Comparison of ENCODE assay signal across 25 mouse cellular contexts in the genomic region with DNA sequence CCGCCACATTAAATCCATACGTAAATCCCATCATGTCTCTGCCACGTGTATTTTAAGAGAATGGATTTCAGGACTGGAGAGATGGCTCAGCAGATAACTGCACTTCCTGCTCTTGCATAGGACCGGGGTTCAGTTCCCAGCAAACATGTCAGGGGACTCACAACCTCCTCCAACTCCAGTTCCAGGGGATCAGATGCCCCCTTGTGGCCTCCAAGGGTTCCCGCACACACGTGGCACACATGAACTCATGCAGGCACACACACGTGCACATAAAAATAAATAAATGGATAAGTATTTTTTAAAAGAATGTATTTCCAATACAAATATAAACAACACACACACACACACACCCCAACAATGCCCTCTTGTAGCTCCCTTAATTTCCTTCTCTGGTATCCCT. TPM values are rescaled to one million over a fixed set of nuclear protein-coding genes. Genes with fewer than 3 reads are reported as not detected.
DNase-seq lines count a peak whose midpoint lies in the region; ATAC-seq and TF ChIP-seq lines count a peak whose summit lies in the region.
"Had no signal": no experiment of that assay in that cellular context is flagged by ENCODE, and none has a peak within 500 bp of the region (broad histone marks: within the 10 kb centered on the region; RNA-seq: fewer than 3 reads in every experiment).

No protein-coding gene starts in this region.

- H3K4me2 ChIP-seq in hindbrain, postnatal 0 days (ENCODE audit: low read depth, low read length) = no peak overlapping the region
- H3K4me2 ChIP-seq in hindbrain, embryonic 13.5 days = no peak overlapping the region
- H3K4me2 ChIP-seq in liver, postnatal 0 days (ENCODE audit: low read depth, low read length) = no peak overlapping the region
- H3K4me2 ChIP-seq: forebrain, embryonic 12.5 days; limb, embryonic 15.5 days; lung, embryonic 15.5 days had no signal

- H3K4me1 ChIP-seq in hindbrain, postnatal 0 days (ENCODE audit: insufficient read depth, low read length) = no peaks in the 10 kb centered on the region
- no peaks in the 10 kb centered on the region for H3K4me1 ChIP-seq in hindbrain, embryonic 13.5 days (replicated peaks)
- H3K4me1 ChIP-seq in liver, adult 2 months (ENCODE audit: control insufficient read depth, insufficient read depth, low read length) = peaks cover 9% of the 10 kb centered on the region; the same call in 1 of the 2 replicates
- no peaks in the 10 kb centered on the region for H3K4me1 ChIP-seq in liver, postnatal 0 days (ENCODE audit: insufficient read depth)
- H3K4me1 ChIP-seq in ES-Bruce4 (ENCODE audit: control insufficient read depth, insufficient read depth, low read length) = peaks cover 1% of the 10 kb centered on the region

- no peaks in the 10 kb centered on the region for H3K27me3 ChIP-seq in hindbrain, postnatal 0 days (ENCODE audit: insufficient read depth, low read length)
- H3K27me3 ChIP-seq in hindbrain, embryonic 13.5 days = no peaks in the 10 kb centered on the region
- H3K27me3 ChIP-seq in liver, adult 2 months (ENCODE audit: control insufficient read depth, insufficient read depth, low read length) = no peaks in the 10 kb centered on the region
- no peaks in the 10 kb centered on the region for H3K27me3 ChIP-seq in liver, postnatal 0 days (ENCODE audit: insufficient read depth, low read length)
- no peaks in the 10 kb centered on the region for H3K27me3 ChIP-seq in ES-Bruce4 (ENCODE audit: control insufficient read depth, insufficient read depth, low read length, poor library complexity, severe bottlenecking)
- H3K27me3 ChIP-seq: forebrain, embryonic 12.5 days; limb, embryonic 15.5 days; lung, embryonic 15.5 days; megakaryocyte, embryonic 14.5 days had no signal

- H3K27ac ChIP-seq in hindbrain, postnatal 0 days = no peak overlapping the region
- no peak overlapping the region for H3K27ac ChIP-seq in hindbrain, embryonic 13.5 days
- no peak overlapping the region for H3K27ac ChIP-seq in liver, adult 2 months (replicated peaks; ENCODE audit: insufficient read depth, low read depth, low read length)
- H3K27ac ChIP-seq in liver, postnatal 0 days (ENCODE audit: low read depth) = no peak overlapping the region
- H3K27ac ChIP-seq in ES-Bruce4 (ENCODE audit: insufficient read depth, low read length) = no peak overlapping the region
- H3K27ac ChIP-seq: forebrain, embryonic 12.5 days; limb, embryonic 15.5 days; lung, embryonic 15.5 days had no signal

- H3K9ac ChIP-seq in hindbrain, postnatal 0 days (replicated peaks; ENCODE audit: low read length) = no peak overlapping the region
- H3K9ac ChIP-seq in hindbrain, embryonic 13.5 days = no peak overlapping the region
- no peak overlapping the region for H3K9ac ChIP-seq in liver, adult 2 months (ENCODE audit: low read depth, low read length)
- H3K9ac ChIP-seq in liver, postnatal 0 days (replicated peaks) = no peak overlapping the region
- H3K9ac ChIP-seq in ES-Bruce4 (ENCODE audit: low read depth, poor library complexity, severe bottlenecking) = no peak overlapping the region
- H3K9ac ChIP-seq: forebrain, embryonic 12.5 days; limb, embryonic 15.5 days; lung, embryonic 15.5 days had no signal

- TF ChIP-seq EP300 in liver, postnatal 0 days (IDR thresholded peaks at IDR 0.05; ENCODE audit: low read depth) = no peak
- TF ChIP-seq EP300 in ES-Bruce4 (IDR thresholded peaks at IDR 0.05; ENCODE audit: insufficient read depth, low read depth, low read length) = no peak

- WGBS in hindbrain, postnatal 0 days = 95% methylated on average over 7 of the region's 7 CpGs
- WGBS in hindbrain, embryonic 13.5 days = 96% methylated on average over 7 of the region's 7 CpGs
- WGBS in liver, adult 2 months = 96% methylated on average over 7 of the region's 7 CpGs
- WGBS in liver, postnatal 0 days (ENCODE audit: insufficient replicate concordance) = 90% methylated on average over 7 of the region's 7 CpGs

- no peak overlapping the region for H3K4me3 ChIP-seq in hindbrain, postnatal 0 days (ENCODE audit: low read length)
- no peak overlapping the region for H3K4me3 ChIP-seq in hindbrain, embryonic 13.5 days
- H3K4me3 ChIP-seq in liver, adult 2 months (ENCODE audit: insufficient read depth, low read depth, low read length) = no peak overlapping the region
- H3K4me3 ChIP-seq in liver, postnatal 0 days (ENCODE audit: low read depth, low read length) = no peak overlapping the region
- no peak overlapping the region for H3K4me3 ChIP-seq in ES-Bruce4 (ENCODE audit: low read depth, low read length)
- H3K4me3 ChIP-seq: forebrain, embryonic 12.5 days; limb, embryonic 15.5 days; lung, embryonic 15.5 days had no signal

- no peak for DNase-seq in hindbrain, postnatal 0 days (ENCODE audit: low spot score)
- DNase-seq in liver, adult 2 months (ENCODE audit: extremely low read depth, low read depth, low spot score) = no peak
- DNase-seq in liver, postnatal 0 days = no peak
- peak; percentile 69 for DNase-seq in R1 (ENCODE audit: low read depth, low spot score)
- no peak for DNase-seq in thymus, postnatal 36 days
- DNase-seq: adrenal gland, postnatal 25 days; cerebellum, adult 11-12 months; gastrocnemius, postnatal 14 days; kidney, adult 8-10 months; layer of hippocampus, postnatal 36 days; midbrain, embryonic 14.5 days; thymus, postnatal 14 days had no signal

- peak; percentile 28; the same call in 1 of the 2 replicates for TF ChIP-seq CTCF in hindbrain, postnatal 0 days (IDR thresholded peaks at IDR 0.05; ENCODE audit: low read depth)
- peak; percentile 12; the same call in 1 of the 2 replicates for TF ChIP-seq CTCF in liver, adult 2 months (IDR thresholded peaks at IDR 0.05; ENCODE audit: low read depth, low read length)
- no peak for TF ChIP-seq CTCF in liver, postnatal 0 days (IDR thresholded peaks at IDR 0.05; ENCODE audit: low read depth)
- peak; percentile 16 for TF ChIP-seq CTCF in ES-Bruce4 (IDR thresholded peaks at IDR 0.05; ENCODE audit: low read depth, low read length)

- no peaks in the 10 kb centered on the region; the same call in 1 of the 2 replicates for H3K79me2 ChIP-seq in liver, adult 2 months (ENCODE audit: control insufficient read depth, insufficient read depth, low read length)

- H3K36me3 ChIP-seq in hindbrain, postnatal 0 days (ENCODE audit: insufficient read depth, low read length) = peaks cover 15% of the 10 kb centered on the region; the same call in 1 of the 2 replicates
- no peaks in the 10 kb centered on the region; the same call in 1 of the 2 replicates for H3K36me3 ChIP-seq in hindbrain, embryonic 13.5 days
- H3K36me3 ChIP-seq in liver, adult 2 months (ENCODE audit: control insufficient read depth, insufficient read depth, low read length) = peaks cover 32% of the 10 kb centered on the region
- peaks cover 12% of the 10 kb centered on the region; the same call in 1 of the 2 replicates for H3K36me3 ChIP-seq in liver, postnatal 0 days (replicated peaks; ENCODE audit: insufficient read depth, low read length)
- H3K36me3 ChIP-seq in ES-Bruce4 (ENCODE audit: control insufficient read depth, insufficient read depth, low read length, poor library complexity, severe bottlenecking) = peaks cover 3% of the 10 kb centered on the region; the same call in 1 of the 2 replicates

- TF ChIP-seq POLR2A in liver, adult 2 months (IDR thresholded peaks at IDR 0.05; ENCODE audit: extremely low read depth, insufficient read depth, low read length) = no peak
- TF ChIP-seq POLR2A in ES-Bruce4 (IDR thresholded peaks at IDR 0.05; ENCODE audit: insufficient read depth, low read length) = no peak

- no peaks in the 10 kb centered on the region for H3K9me3 ChIP-seq in hindbrain, postnatal 0 days (ENCODE audit: low read length)
- no peaks in the 10 kb centered on the region for H3K9me3 ChIP-seq in hindbrain, embryonic 13.5 days
- H3K9me3 ChIP-seq in liver, postnatal 0 days (ENCODE audit: low read length) = no peaks in the 10 kb centered on the region
- no peaks in the 10 kb centered on the region for H3K9me3 ChIP-seq in ES-Bruce4 (replicated peaks; ENCODE audit: control insufficient read depth, insufficient read depth, low read length, poor library complexity, severe bottlenecking)
- H3K9me3 ChIP-seq: forebrain, embryonic 12.5 days; limb, embryonic 15.5 days; lung, embryonic 15.5 days; megakaryocyte, embryonic 14.5 days had no signal

- ATAC-seq in hindbrain, postnatal 0 days = no peak
- ATAC-seq in hindbrain, embryonic 13.5 days (ENCODE audit: low FRiP score) = no peak
- ATAC-seq in liver, postnatal 0 days = no peak

RNA-seq across cellular contexts. Expression of gene Cfap97d1, which starts 7.1 kb away (rescaled TPM):
- total RNA-seq in hindbrain, postnatal 0 days (2014; rRNA removed) = not detected in 2 replicates
- polyA plus RNA-seq in hindbrain, postnatal 0 days (2015; fragmentation: Nextera tagmentation; extraction: Ambion mirVana) = not detected in 2 replicates
- polyA plus RNA-seq in hindbrain, embryonic 13.5 days (2015; fragmentation: Nextera tagmentation; extraction: Ambion mirVana) = not detected in 2 replicates
- total RNA-seq in liver, adult 2 months (2014; rRNA removed) = not detected in 2 replicates
- polyA plus RNA-seq in liver, adult 2 months (2012; rRNA removed) = not detected in 2 replicates
- polyA plus RNA-seq in liver, postnatal 0 days (2015; fragmentation: Nextera tagmentation; extraction: Ambion mirVana) = 0.19 TPM in 1 of 2 replicates, not detected in the other
- not detected in 2 replicates for polyA plus RNA-seq in ES-Bruce4 (2011; ENCODE audit: insufficient read depth, insufficient read length, low read depth, missing spikeins)
- total RNA-seq: adrenal gland, postnatal 25 days; ES-E14; gastrocnemius, postnatal 14 days; hematopoietic stem cell, adult 5-6 weeks; layer of hippocampus, postnatal 36 days; left cerebral cortex, postnatal 36 days; neutrophil, adult 5-6 weeks had no signal
- polyA plus RNA-seq: cortical plate, adult 2 months; embryonic facial prominence, embryonic 11.5 days; forebrain, embryonic 12.5 days; heart, embryonic 16.5 days; limb, embryonic 15.5 days; lung, embryonic 15.5 days; midbrain, embryonic 14.5 days had no signal

RNA-seq across cellular contexts. Expression of gene Dusp3, which starts 9.9 kb away (rescaled TPM):
- total RNA-seq in hindbrain, postnatal 0 days (2014; rRNA removed) = 52.0 and 80.7 TPM in 2 replicates
- polyA plus RNA-seq in hindbrain, postnatal 0 days (2015; fragmentation: Nextera tagmentation; extraction: Ambion mirVana) = 44.7 and 45.2 TPM in 2 replicates
- 15.4 and 16.0 TPM in 2 replicates for polyA plus RNA-seq in hindbrain, embryonic 13.5 days (2015; fragmentation: Nextera tagmentation; extraction: Ambion mirVana)
- total RNA-seq in liver, adult 2 months (2014; rRNA removed) = 15.8 and 21.7 TPM in 2 replicates
- polyA plus RNA-seq in liver, adult 2 months (2012; rRNA removed) = 38.7 and 40.0 TPM in 2 replicates
- polyA plus RNA-seq in liver, postnatal 0 days (2015; fragmentation: Nextera tagmentation; extraction: Ambion mirVana) = 18.4 and 22.7 TPM in 2 replicates
- polyA plus RNA-seq in ES-Bruce4 (2011; ENCODE audit: insufficient read depth, insufficient read length, low read depth, missing spikeins) = 11.9 and 13.3 TPM in 2 replicates

RNA-seq across cellular contexts. Expression of gene Sost, which starts 10.1 kb away (rescaled TPM):
- 0.22 TPM in 1 of 2 replicates, not detected in the other for total RNA-seq in hindbrain, postnatal 0 days (2014; rRNA removed)
- polyA plus RNA-seq in hindbrain, postnatal 0 days (2015; fragmentation: Nextera tagmentation; extraction: Ambion mirVana) = 0.14 and 0.16 TPM in 2 replicates
- polyA plus RNA-seq in hindbrain, embryonic 13.5 days (2015; fragmentation: Nextera tagmentation; extraction: Ambion mirVana) = 0.42 TPM in 1 of 2 replicates, not detected in the other
- not detected in 2 replicates for total RNA-seq in liver, adult 2 months (2014; rRNA removed)
- 0.04 and 0.10 TPM in 2 replicates for polyA plus RNA-seq in liver, adult 2 months (2012; rRNA removed)
- polyA plus RNA-seq in liver, postnatal 0 days (2015; fragmentation: Nextera tagmentation; extraction: Ambion mirVana) = not detected in 2 replicates
- not detected in 2 replicates for polyA plus RNA-seq in ES-Bruce4 (2011; ENCODE audit: insufficient read depth, insufficient read length, low read depth, missing spikeins)
- total RNA-seq: adrenal gland, postnatal 25 days; ES-E14; gastrocnemius, postnatal 14 days; hematopoietic stem cell, adult 5-6 weeks; layer of hippocampus, postnatal 36 days; neutrophil, adult 5-6 weeks had no signal
- polyA plus RNA-seq: embryonic facial prominence, embryonic 11.5 days; midbrain, embryonic 14.5 days had no signal

RNA-seq across cellular contexts. Expression of gene Mpp3, which starts 51.3 kb away (rescaled TPM):
- total RNA-seq in hindbrain, postnatal 0 days (2014; rRNA removed) = 73.5 and 81.3 TPM in 2 replicates
- polyA plus RNA-seq in hindbrain, postnatal 0 days (2015; fragmentation: Nextera tagmentation; extraction: Ambion mirVana) = 53.8 and 54.1 TPM in 2 replicates
- 43.5 and 45.9 TPM in 2 replicates for polyA plus RNA-seq in hindbrain, embryonic 13.5 days (2015; fragmentation: Nextera tagmentation; extraction: Ambion mirVana)
- 0.07 and 0.28 TPM in 2 replicates for total RNA-seq in liver, adult 2 months (2014; rRNA removed)
- 0.06 and 0.19 TPM in 2 replicates for polyA plus RNA-seq in liver, adult 2 months (2012; rRNA removed)
- polyA plus RNA-seq in liver, postnatal 0 days (2015; fragmentation: Nextera tagmentation; extraction: Ambion mirVana) = 0.56 and 0.72 TPM in 2 replicates
- polyA plus RNA-seq in ES-Bruce4 (2011; ENCODE audit: insufficient read depth, insufficient read length, low read depth, missing spikeins) = 3.8 and 6.3 TPM in 2 replicates
- total RNA-seq: neutrophil, adult 5-6 weeks had no signal
